ENCODE assay signal across 25 mouse cellular contexts in the genomic region with DNA sequence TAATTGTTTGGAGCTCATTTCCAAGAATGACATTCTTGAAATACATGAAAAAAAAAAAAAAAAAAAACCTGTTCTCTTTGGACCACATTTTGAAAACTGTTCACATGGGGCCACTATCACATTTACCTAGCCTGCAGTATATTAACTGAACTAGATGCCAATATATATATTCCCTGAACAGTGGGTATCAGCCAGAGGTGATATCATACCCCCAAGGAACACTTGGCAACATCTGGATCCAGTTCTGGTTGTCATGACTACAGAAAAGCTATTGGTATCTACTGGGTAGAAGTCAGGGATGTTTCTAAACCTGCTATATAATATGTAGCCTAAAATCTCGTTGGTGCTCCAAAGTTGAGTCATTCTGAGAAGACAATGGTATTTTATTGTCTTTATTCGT.
"Had no signal": no experiment of that assay in that cellular context is flagged by ENCODE, and none has a peak within 500 bp of the region (broad histone marks: within the 10 kb centered on the region; RNA-seq: fewer than 3 reads in every experiment).

No protein-coding gene starts in this region.

- H3K27ac ChIP-seq: gastrocnemius, adult 2 months; heart, embryonic 10.5 days; hindbrain, embryonic 10.5 days; hindbrain, embryonic 12.5 days; hindbrain, embryonic 14.5 days; intestine, embryonic 15.5 days; layer of hippocampus, adult 2 months; left cerebral cortex, adult 2 months; limb, embryonic 15.5 days; liver, embryonic 12.5 days; liver, embryonic 14.5 days had no signal

- H3K9ac ChIP-seq: heart, embryonic 12.5 days; hindbrain, embryonic 12.5 days; hindbrain, embryonic 14.5 days; intestine, embryonic 15.5 days; limb, embryonic 15.5 days; liver, embryonic 12.5 days; liver, embryonic 14.5 days had no signal

- DNase-seq: gastrocnemius, adult 2 months; gastrocnemius, postnatal 10 days; gastrocnemius, postnatal 25 days; heart, adult 18-20 months; heart, postnatal 10 days; heart, postnatal 4 days; kidney, adult 18-20 months; kidney, adult 8-10 months; kidney, postnatal 10 days; kidney, postnatal 25 days; kidney, postnatal 4 days had no signal

- H3K4me3 ChIP-seq: gastrocnemius, adult 2 months; heart, embryonic 10.5 days; heart, embryonic 12.5 days; hindbrain, embryonic 10.5 days; hindbrain, embryonic 12.5 days; intestine, embryonic 15.5 days; layer of hippocampus, adult 2 months; left cerebral cortex, adult 2 months; limb, embryonic 15.5 days; liver, embryonic 12.5 days had no signal

- H3K9me3 ChIP-seq: heart, embryonic 10.5 days; heart, embryonic 12.5 days; hindbrain, embryonic 10.5 days; intestine, embryonic 15.5 days; limb, embryonic 15.5 days; liver, embryonic 12.5 days had no signal

- H3K4me2 ChIP-seq: heart, embryonic 12.5 days; hindbrain, embryonic 12.5 days; hindbrain, embryonic 14.5 days; intestine, embryonic 15.5 days; limb, embryonic 15.5 days; liver, embryonic 12.5 days had no signal

- H3K36me3 ChIP-seq: heart, embryonic 10.5 days; heart, embryonic 12.5 days; hindbrain, embryonic 10.5 days; hindbrain, embryonic 12.5 days; intestine, embryonic 15.5 days; limb, embryonic 15.5 days; liver, embryonic 12.5 days had no signal

- ATAC-seq: hindbrain, embryonic 16.5 days; inflammation-experienced regulatory T-cells, adult 6 months; intestine, embryonic 15.5 days; intestine, postnatal 0 days; liver, embryonic 12.5 days had no signal

- H3K27me3 ChIP-seq: heart, embryonic 12.5 days; hindbrain, embryonic 12.5 days; intestine, embryonic 15.5 days; limb, embryonic 15.5 days; liver, embryonic 12.5 days had no signal
